ENCODE assay signal across 8 mouse cellular contexts in the genomic region with DNA sequence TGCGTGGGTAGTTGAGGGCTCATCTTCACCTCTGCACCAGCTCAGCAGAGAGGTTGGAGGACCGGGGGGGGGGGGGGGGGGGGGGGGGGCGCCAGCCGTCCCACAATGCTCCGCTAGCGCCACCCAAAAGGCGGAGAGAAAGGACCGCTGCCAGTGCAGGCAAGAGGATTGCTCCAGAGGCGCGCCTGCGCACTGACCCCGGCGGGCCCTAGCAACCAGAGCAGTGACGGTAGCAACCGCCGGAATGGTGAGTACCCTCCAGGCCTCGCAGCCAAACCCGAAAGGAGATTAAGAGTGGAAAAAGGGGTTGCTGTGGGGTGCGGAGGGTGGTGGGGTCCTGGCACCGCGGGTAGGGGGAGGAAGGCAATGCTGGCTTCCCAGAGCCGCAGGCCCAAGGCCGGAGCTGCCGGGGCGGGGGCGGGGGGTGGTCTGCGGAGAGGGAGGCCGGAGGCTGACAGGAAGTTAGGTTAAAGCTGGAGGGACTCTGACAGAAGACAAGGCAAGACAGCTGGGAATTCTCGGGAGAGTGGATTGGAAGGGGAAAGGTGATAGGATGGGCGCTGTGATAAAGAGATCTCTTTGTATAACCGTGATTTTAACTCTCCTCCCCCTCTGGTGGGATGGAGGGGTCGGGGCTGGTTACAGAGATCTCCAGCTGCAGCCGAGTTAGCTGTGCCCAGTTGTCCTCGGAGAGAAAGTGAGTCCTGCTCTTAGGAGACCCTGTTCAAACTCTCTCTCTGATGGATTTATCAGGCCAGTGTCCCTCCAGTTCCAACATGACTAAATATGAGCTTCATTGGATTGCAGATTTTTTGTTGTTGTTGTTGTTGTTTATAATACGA. TPM values are rescaled to one million over a fixed set of nuclear protein-coding genes. Genes with fewer than 3 reads are reported as not detected.
DNase-seq lines count a peak whose midpoint lies in the region; ATAC-seq and TF ChIP-seq lines count a peak whose summit lies in the region.

Dnal1 (plus strand) TSS at position 214 of the 842 bp plus-strand sequence.

- ATAC-seq in heart, embryonic 12.5 days (ENCODE audit: insufficient number of reproducible peaks, low FRiP score): peak; percentile 89
- ATAC-seq in kidney, embryonic 16.5 days (ENCODE audit: low FRiP score, low TSS enrichment): peak; percentile 97
- ATAC-seq in monocyte, adult 5-6 weeks (replicated peaks; ENCODE audit: insufficient number of reproducible peaks, low FRiP score, low TSS enrichment, poor library complexity, severe bottlenecking): peak; percentile 84

- H3K36me3 ChIP-seq in erythroblast, embryonic 14.5 days (ENCODE audit: control insufficient read depth): no peaks in the 10 kb centered on the region
- no peaks in the 10 kb centered on the region for H3K36me3 ChIP-seq in heart, embryonic 12.5 days
- no peaks in the 10 kb centered on the region for H3K36me3 ChIP-seq in kidney, embryonic 16.5 days (ENCODE audit: insufficient read depth, low read length)

- WGBS in heart, embryonic 12.5 days: 3% methylated on average over 33 of the region's 35 CpGs
- WGBS in kidney, embryonic 16.5 days: 3% methylated on average over 31 of the region's 35 CpGs

- TF ChIP-seq POLR2A in brain, embryonic 14.5 days (IDR thresholded peaks at IDR 0.05; ENCODE audit: borderline replicate concordance, extremely low read depth, insufficient read depth, insufficient read length, poor library complexity, severe bottlenecking): 0 out of 2 replicates have a peak, but pooled peaks have one; percentile 10

- peak within 1 kb of the TSS; percentile 63 for H3K4me3 ChIP-seq in erythroblast, embryonic 14.5 days (replicated peaks)
- H3K4me3 ChIP-seq in heart, embryonic 12.5 days: peak within 1 kb of the TSS; percentile 76
- peak within 1 kb of the TSS; percentile 82 for H3K4me3 ChIP-seq in kidney, embryonic 16.5 days (ENCODE audit: low read length)

- peak within 1 kb of the TSS; percentile 75 for H3K9ac ChIP-seq in heart, embryonic 12.5 days
- H3K9ac ChIP-seq in kidney, embryonic 16.5 days (replicated peaks; ENCODE audit: low read length): peak within 1 kb of the TSS; percentile 74

- DNase-seq in CD4-positive helper T cell, adult 2 months (ENCODE audit: low read depth, low spot score): peak; percentile 88
- peak; percentile 97 for DNase-seq in brain, embryonic 14.5 days (ENCODE audit: low read depth)
- DNase-seq in liver: peak; percentile 89
- peak; percentile 74 to 81 for DNase-seq in spleen, postnatal 36 days (ENCODE audit: low spot score in 2 of 2)

- H3K27ac ChIP-seq in heart, embryonic 12.5 days (ENCODE audit: poor library complexity, severe bottlenecking): peak within 1 kb of the TSS; percentile 58
- peak within 1 kb of the TSS; percentile 57; the same call in 1 of the 2 replicates for H3K27ac ChIP-seq in kidney, embryonic 16.5 days (ENCODE audit: low read length)

- peaks cover 8% of the 10 kb centered on the region for H3K4me1 ChIP-seq in erythroblast, embryonic 14.5 days (ENCODE audit: control insufficient read depth)
- peaks cover 8% of the 10 kb centered on the region for H3K4me1 ChIP-seq in heart, embryonic 12.5 days (replicated peaks)
- peaks cover 7% of the 10 kb centered on the region for H3K4me1 ChIP-seq in kidney, embryonic 16.5 days (ENCODE audit: insufficient read depth, low read length)

- H3K27me3 ChIP-seq in erythroblast, embryonic 14.5 days (ENCODE audit: control insufficient read depth): no peaks in the 10 kb centered on the region
- no peaks in the 10 kb centered on the region for H3K27me3 ChIP-seq in heart, embryonic 12.5 days (replicated peaks)
- H3K27me3 ChIP-seq in kidney, embryonic 16.5 days (ENCODE audit: insufficient read depth, low read length): no peaks in the 10 kb centered on the region

- no peaks in the 10 kb centered on the region for H3K9me3 ChIP-seq in erythroblast, embryonic 14.5 days (ENCODE audit: control insufficient read depth, low read length)
- no peaks in the 10 kb centered on the region for H3K9me3 ChIP-seq in heart, embryonic 12.5 days (replicated peaks)
- H3K9me3 ChIP-seq in kidney, embryonic 16.5 days (ENCODE audit: low read length): no peaks in the 10 kb centered on the region

- no peak for TF ChIP-seq CTCF in brain, embryonic 14.5 days (IDR thresholded peaks at IDR 0.05; ENCODE audit: borderline replicate concordance, extremely low read depth, insufficient read depth, insufficient read length)

- peak within 1 kb of the TSS; percentile 78 for H3K4me2 ChIP-seq in heart, embryonic 12.5 days
- H3K4me2 ChIP-seq in kidney, embryonic 16.5 days (replicated peaks; ENCODE audit: low read depth, low read length): peak within 1 kb of the TSS; percentile 66

RNA-seq across cellular contexts. Expression of gene Dnal1, which starts in this region (rescaled TPM):
- 15.6 and 20.2 TPM in 2 replicates for polyA plus RNA-seq in brain, embryonic 14.5 days (2012; rRNA removed)
- not detected in 2 replicates for polyA plus RNA-seq in erythroblast, embryonic 14.5 days (2012)
- 4.4 and 5.4 TPM in 2 replicates for polyA plus RNA-seq in heart, embryonic 12.5 days (2016; fragmentation: Nextera tagmentation; extraction: Ambion mirVana)
- 4.2 and 4.8 TPM in 2 replicates for polyA plus RNA-seq in kidney, embryonic 16.5 days (2015; fragmentation: Nextera tagmentation; extraction: Ambion mirVana)
- 0.19 to 0.32 TPM in 2 of 3 replicates, not detected in the other for total RNA-seq in monocyte, adult 5-6 weeks (2017)

Comparison
In these comparisons a context has a peak if more than half of its experiments do, and no peak if none do; other contexts are left out.
1. Peak in every context shown above with its lines: DNase-seq, ATAC-seq, H3K4me3 ChIP-seq and H3K27ac ChIP-seq.
2. Peak in ATAC-seq in monocyte, adult 5-6 weeks; RNA of the gene not detected or under 1 TPM.